Mouse (Mus musculus) megakaryocyte, adult 5-6 weeks (primary cell): ENCODE measurements around the gene Hdgf. TPM values are rescaled to one million over a fixed set of nuclear protein-coding genes. Genes with fewer than 3 reads are reported as not detected.
A peak's percentile ranks its signal among the peaks of the same experiment; 100 is the strongest.

ENCODE experiments used
- ATAC-seq: 2 replicates; pipeline ENCODE4 v1.8.0; 2016; ENCODE audit warnings: mild to moderate bottlenecking, inconsistent platforms; ENCODE audit not compliant: poor library complexity, severe bottlenecking
- total RNA-seq, 2 experiments: library from RNA; stranded (forward) in 1 of 2; stranded (reverse) in 1 of 2; fragments of 153-499, 151-499 nt in 1 of 2; fragments of 221-1000, 200-1000 nt in 1 of 2; gene quantifications; 2 replicates each; pipeline versions ENCODE4 v1.2.3 to v1.2.4; 2015 to 2017

Gene Hdgf
- total RNA-seq, 2 experiments from 2014 or later = 131 to 229 TPM

DNA sequence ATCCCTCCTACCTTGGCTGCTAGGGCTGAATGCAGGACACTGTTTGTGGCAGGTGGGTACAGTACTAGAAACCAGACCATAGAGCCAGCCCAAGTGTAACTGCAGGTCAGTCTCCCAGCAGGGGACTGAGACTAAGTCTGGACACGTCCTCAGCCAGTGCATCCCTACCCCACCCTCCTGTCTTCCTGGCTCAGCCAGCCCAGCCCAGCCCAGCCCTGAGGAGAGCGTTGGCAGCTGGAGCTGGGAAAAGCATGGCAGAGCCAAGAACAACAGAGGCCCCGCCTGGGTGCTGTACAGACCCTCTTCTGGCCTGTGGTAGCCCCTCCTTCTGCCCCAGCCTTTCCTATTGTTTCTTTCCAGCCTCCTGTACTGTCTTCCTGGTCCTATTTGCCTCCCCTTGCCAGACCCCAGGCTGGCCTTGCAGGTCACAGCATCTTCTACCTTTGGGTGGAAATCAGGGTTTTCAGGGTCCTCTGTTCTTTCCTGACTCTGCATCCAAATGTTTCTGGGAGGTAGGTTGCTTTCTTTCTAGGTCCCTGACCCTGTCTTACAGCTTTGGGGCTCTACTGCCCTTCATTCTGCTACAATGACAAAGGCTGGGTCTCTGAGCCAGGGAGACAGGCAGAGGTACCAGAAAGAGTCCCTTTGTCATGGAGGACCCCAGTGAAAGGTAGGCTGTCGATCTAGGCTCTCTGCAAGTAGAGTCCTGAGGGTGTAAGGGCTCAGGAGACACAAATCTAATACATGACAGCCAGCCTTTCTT is 38.9 kb downstream of the Hdgf start:
- ATAC-seq = no peak

- no peak for ATAC-seq
Observed at GRCm38 (mm10) chr3:87945781-87946540, 39.8 kb downstream of the Hdgf start.

- ATAC-seq = no peak
Observed at GRCm38 (mm10) chr3:87946541-87946860, 40.4 kb downstream of the Hdgf start.

DNA sequence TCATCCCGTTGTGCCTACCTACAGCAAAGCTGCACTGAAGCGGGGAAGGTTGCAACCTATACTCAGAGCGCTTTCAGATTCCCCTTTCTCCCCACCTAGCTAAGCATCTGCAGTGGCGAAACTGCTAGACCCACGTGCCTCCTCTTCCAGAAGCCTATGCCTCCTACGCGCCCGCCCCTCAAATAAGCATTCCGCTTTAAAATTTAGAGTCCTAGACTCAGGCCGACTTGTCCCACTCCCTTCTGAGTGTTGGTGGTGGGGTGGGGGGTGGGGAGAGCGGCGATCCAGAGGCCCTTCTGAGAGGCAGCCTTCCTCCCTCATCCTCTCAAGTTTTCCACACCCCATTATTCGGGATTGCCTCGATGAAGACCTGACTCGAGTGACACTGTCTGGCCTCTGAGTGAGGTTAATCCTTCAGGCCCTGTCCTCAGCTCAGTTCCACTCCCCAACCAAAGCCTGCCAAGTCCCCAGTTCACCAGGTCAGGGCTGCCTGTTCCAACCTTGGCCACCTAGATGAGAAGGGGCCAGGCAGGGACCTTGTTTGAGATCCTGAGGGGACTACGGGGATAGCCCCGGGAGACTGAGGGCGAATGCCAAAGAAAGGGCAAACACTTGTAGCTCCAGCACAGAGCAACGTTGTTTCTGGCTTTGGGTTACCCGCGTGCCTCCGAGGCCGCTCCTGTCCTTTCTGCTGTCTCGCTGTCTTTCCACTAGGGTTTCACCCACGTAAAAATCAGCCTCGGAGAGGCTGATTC is 41.1 kb downstream of the Hdgf start:
- ATAC-seq = no peak

GRCm38 (mm10) chr3:87947811-87948199 is 41.7 kb downstream of the Hdgf start:
- no peak for ATAC-seq

DNA sequence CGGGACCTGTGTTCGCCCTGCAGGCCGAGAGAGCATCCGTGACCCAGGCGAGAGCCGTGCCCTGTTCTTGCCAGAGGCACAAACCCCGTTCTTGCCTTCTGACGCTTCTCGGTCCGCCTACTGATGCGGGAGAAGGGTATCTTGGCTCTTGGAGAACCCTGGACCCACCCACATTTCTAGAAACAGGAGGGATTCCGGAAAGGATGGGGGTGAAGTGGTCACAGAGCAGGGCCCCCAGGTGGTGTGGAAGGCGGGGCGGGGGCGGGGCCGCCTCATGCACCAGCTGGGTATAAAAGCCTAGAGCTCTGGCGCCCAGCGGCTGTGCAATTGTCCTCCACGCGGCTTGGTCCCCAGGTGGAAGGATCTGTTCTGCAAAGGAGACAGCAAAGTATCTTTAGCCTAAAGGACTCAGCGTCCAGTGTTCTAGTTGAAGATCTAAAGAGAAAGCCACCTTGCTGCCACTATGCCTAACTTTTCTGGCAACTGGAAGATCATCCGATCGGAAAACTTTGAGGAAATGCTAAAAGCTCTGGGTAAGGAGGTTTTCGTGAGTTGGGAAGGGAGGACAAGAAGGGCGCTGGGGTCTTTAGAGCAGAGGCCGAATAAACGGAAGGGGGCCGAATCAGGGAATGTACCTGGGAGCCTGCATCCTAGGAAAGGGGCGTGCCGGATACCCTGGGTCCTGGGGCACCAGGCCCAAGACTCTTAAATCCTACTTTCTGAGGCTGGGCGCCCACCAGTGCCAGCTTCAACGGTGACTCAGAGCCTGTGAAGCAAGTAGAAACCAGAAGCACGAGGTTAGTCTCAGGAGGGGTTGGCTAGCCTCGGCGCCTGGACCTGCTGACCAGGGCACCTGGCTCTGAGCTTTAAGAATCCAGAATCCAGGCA is 42.5 kb downstream of the Hdgf start, which contains the start of gene Crabp2:
Gene Crabp2 (plus strand): TSS at position 289 of the 888 bp plus-strand sequence.
- no peak for ATAC-seq

- no peak for ATAC-seq
Observed at GRCm38 (mm10) chr3:87949266-87949954, 43.3 kb downstream of the Hdgf start.

DNA sequence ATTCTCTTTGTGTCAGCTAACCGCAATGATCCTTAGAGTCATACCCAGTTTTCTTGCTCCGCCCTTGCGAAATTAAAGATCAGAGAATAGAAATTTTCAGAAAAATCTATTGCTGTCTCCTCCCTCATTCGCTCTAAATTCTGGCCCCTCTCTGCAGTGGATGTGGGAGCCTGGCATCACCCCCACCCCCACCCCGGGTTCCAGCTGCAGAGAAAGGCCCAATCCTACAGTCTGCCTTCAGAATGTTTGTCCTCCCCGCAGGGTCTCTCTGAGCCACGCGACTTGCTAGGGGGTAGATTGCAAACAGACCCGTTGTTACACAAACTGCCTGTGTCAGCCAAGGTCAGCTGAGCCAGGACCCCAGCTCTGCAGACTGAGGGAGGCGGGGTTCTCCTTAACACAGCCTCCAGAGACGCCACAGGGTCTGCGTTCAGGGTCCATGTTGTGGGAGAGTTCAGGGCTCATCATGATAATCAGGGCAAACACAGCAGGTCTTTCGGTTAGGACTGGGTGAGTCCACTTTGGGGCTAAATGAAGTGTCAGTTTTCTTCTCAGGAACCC is 43.9 kb downstream of the Hdgf start:
- ATAC-seq = no peak

GRCm38 (mm10) chr3:87951946-87952345 is 45.8 kb downstream of the Hdgf start:
- no peak for ATAC-seq

DNA sequence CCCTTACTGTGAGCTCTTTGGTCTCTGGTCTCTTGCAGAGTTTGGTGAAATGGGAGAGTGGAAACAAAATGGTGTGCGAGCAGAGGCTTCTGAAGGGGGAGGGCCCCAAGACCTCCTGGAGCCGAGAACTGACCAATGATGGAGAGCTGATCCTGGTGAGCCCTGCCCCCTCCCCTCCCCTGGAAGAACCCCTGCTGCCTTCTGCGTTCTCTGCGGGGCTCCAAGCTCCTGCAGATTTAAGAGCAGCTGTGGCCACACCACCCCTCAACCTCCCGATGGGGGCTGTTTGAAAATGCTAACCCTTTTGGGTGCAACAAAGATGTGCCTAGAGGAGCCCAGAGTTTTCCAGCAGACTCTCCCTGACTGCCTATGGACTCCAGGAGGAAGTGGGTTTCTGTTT is 46.3 kb downstream of the Hdgf start:
- ATAC-seq = no peak

GRCm38 (mm10) chr3:87958056-87958455 is 51.9 kb downstream of the Hdgf start:
- ATAC-seq = no peak

DNA sequence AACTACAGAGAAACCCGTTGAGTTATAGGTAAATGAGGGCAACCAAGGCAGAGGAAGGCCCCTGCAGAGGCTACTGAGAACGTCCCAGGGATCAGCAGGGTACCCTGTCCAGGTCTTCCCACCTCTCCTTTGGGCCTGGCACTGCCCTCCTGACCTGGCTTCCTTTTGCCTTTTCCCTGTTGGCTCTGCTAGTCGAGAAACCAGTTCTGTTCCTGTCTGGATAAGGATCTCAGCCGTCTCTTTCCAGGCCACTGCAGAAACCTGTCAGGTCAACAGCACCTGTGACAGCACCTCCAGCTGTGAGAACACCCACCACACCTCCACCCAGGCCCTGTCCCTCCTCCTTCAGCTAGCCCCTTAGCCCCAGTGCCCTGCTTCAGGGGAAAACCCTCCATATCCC is 52.4 kb downstream of the Hdgf start:
- no peak for ATAC-seq

DNA sequence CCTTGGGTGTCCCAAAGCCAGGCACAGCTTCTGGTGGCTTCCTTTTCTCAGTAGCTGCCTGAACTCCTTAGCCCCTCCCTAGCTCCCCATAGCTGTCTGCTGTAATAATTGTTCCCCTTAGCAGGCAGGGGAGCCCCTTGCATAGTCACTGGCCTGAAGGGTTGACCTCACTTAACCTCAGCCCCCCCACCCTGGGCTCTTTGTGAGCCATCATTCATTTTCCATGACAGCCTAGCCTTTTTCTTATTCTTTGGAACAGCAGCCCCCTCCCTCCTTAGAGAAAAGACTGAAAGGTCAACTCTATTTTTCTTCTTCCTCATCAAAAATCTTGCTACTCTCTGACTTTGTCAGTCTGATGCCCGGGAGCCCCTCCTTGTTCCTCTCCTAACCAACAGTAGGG is 52.8 kb downstream of the Hdgf start:
- no peak for ATAC-seq

DNA sequence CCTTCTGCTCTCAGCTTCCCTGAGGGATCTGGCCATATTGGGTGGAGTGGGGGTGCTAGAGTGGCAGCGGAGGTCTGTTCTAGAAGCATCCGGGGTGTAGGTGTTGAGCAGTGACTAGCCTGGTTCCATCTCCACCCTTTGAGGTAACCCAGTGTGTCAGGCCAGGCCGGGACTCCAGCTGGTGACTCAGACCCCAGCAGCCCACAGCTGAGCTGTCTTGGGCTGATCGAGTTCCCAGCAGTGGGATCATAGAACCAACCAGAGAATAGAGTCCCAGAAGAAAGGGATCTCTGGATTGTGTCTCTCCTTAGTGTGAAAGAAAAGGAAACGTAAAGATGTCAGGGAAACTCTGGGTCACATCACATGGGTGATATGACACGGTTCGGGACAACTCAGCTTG is 53.2 kb downstream of the Hdgf start:
- no peak for ATAC-seq

DNA sequence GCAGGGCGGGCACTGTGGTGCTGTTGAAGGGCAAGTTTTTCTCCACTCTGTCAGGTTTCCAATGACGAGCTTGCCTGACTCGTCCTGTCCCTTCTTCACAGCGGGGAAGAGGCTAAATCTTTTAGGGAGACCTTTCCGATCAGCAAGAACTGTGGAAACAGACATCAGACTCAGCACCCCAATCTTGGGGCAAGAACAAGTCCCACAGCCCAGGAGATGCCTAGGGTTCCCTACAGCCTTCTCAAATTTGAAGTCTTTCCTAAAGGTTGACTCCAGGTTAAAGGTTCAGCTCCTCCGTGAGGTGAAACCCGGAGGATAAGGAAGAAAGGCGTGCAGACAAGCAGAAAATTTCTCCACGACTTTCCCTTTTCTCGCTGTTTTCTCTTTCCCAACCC is 54.1 kb downstream of the Hdgf start:
- ATAC-seq = no peak

GRCm38 (mm10) chr3:87960586-87961191 is 54.6 kb downstream of the Hdgf start:
- peak; percentile 98 for ATAC-seq
